Mouse (Mus musculus) gastrocnemius, postnatal 14 days (tissue): ENCODE measurements around the gene Sept9. TPM values are rescaled to one million over a fixed set of nuclear protein-coding genes. Genes with fewer than 3 reads are reported as not detected.

Source experiments
- DNase-seq: peaks from one replicate; pipeline ENCODE4 v3.0.0; 2021; ENCODE audit warnings: mixed read lengths
- intact Hi-C: fragments of 180-260 bp; cut with DNase I; formaldehyde crosslinking; loops from one replicate; pipeline ENCODE4 v1.15.1; 2025; ENCODE audit warnings: low total_unique reads
- total RNA-seq, 2 experiments: library from RNA; stranded (reverse); gene quantifications; 2 replicates each; pipeline ENCODE4 v1.2.3; 2021

Sept9 gene
- total RNA-seq, 2 experiments from 2014 or later = 27.2 to 34.0 TPM

GRCm38 (mm10) chr11:117174098-117174892, 25.2 kb upstream of the Sept9 start:
- intact Hi-C loops = loop anchor here (10.0 kb wide), 1 partner anchor 259 kb away; the partner anchor contains the start of gene Mgat5b
- no peak for DNase-seq

GRCm38 (mm10) chr11:117174924-117175323, 24.5 kb upstream of the Sept9 start:
- DNase-seq = peak; percentile 50
- intact Hi-C loops = loop anchor here (10.0 kb wide), 1 partner anchor 260 kb away; the partner anchor contains the start of gene Mgat5b

GRCm38 (mm10) chr11:117175472-117175871, 24.0 kb upstream of the Sept9 start:
- no peak for DNase-seq
- intact Hi-C loops = loop anchor here (10.0 kb wide), 1 partner anchor 261 kb away; the partner anchor contains the start of gene Mgat5b

- peak; percentile 62 for DNase-seq
- intact Hi-C loops = loop anchor here (2.0 to 10.0 kb wide), 2 partner anchors 104 to 262 kb away; partner anchors contain the start of gene Mgat5b
These were observed 23.2 kb upstream of the Sept9 start for GRCm38 (mm10) chr11:117176304-117176703.

DNA sequence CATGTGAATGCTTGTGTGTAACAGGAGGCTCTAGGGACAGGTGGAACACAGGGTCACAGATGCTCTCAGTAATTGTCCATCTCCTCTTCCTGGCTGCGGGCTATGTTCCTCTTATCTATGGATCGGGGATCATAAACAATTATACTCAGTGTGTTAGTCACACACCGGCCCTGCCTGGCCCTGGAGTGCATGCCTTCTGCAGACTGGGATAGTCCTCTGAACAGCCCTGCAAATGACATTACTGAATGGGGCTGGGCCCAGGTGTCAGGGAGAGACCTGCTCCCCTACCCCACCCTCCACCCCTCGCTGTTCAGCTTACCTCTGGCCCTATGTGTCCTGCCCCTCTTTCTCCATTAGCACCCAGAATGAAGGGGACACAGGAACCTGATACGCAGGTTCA, 22.6 kb upstream of the Sept9 start:
- intact Hi-C loops = loop anchor here (2.0 to 10.0 kb wide), 2 partner anchors 104 to 262 kb away; partner anchors contain the start of gene Mgat5b
- no peak for DNase-seq

DNA sequence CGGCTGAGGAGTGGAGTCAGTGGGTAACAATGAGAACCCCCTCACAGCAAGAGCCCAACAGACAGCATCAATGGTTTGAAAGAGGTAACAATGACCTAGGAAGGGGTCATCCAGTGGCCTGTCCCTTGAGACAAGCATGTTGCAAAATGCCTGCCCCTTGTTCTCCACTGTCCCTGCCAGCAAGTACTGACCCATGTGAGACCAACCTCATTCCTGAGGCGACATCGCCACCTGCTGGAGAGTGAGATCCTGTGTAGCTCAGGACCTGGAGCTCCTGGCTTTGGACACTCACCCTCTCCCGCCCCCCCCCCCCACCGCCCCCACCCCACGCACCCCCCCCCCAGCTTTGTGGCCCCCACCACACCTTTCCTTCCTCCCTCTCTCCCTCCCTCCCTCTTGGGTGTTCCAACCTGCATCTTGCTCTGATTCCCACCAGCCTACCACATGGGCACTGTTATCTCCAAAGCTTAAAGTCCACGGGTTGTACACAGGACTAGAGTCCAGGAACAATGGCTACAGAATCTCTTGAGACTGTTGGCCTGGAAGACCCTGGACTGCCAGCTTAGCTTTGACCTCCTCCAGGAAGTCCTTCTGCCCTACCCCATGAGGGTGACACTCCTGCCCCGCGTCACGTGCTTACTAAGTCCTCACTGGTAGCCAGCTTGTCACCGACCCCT, 22.0 kb upstream of the Sept9 start:
- peak; percentile 92 for DNase-seq
- intact Hi-C loops = loop anchor here (2.0 to 10.0 kb wide), 2 partner anchors 105 to 263 kb away; partner anchors contain the start of gene Mgat5b

GRCm38 (mm10) chr11:117179902-117180301, 19.6 kb upstream of the Sept9 start:
- intact Hi-C loops = loop anchor here (10.0 kb wide), 1 partner anchor 265 kb away; the partner anchor contains the start of gene Mgat5b
- no peak for DNase-seq

GRCm38 (mm10) chr11:117182808-117183207, 16.7 kb upstream of the Sept9 start:
- intact Hi-C loops = no loop called here
- DNase-seq = no peak

DNA sequence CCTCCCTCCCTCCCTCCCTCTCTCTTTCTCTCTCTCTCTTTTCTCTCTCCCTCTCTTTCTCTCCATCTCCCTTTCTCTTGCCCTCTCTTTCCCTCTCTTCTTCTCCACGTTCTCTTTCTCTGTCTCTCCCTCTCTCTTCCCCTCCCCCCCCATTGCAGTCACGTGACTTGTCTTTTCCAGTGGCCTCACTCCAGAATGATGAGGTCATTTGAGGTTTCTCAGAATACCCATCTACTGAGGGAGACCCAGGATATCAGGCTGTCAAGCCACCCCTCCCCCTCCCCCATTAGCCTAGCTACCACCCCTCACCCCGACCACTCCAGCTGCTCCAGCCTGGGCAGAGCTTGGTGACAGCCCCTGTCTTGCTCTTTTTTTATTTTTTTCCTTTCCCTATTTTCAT, 16.2 kb upstream of the Sept9 start:
- intact Hi-C loops = no loop called here
- no peak for DNase-seq

DNA sequence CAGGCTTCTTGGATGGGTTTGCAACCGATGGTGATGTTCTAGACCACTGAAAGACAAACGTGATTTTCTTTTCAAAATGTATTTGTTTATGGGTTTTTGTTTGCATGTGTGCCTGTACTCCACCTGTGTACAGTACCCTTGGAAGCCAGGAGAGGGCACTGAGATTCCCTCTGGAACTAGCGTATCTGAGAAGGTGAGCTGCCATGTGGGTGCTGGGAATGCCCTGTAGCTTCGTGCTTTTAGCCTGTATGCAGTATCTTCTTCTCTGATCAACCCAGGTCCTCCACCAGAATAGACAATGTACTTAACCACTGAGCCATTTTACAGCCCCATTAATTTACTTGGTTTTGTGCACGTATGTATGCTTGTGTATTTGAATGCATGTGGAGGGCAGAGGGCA, 15.6 kb upstream of the Sept9 start:
- intact Hi-C loops = no loop called here
- DNase-seq = no peak

DNA sequence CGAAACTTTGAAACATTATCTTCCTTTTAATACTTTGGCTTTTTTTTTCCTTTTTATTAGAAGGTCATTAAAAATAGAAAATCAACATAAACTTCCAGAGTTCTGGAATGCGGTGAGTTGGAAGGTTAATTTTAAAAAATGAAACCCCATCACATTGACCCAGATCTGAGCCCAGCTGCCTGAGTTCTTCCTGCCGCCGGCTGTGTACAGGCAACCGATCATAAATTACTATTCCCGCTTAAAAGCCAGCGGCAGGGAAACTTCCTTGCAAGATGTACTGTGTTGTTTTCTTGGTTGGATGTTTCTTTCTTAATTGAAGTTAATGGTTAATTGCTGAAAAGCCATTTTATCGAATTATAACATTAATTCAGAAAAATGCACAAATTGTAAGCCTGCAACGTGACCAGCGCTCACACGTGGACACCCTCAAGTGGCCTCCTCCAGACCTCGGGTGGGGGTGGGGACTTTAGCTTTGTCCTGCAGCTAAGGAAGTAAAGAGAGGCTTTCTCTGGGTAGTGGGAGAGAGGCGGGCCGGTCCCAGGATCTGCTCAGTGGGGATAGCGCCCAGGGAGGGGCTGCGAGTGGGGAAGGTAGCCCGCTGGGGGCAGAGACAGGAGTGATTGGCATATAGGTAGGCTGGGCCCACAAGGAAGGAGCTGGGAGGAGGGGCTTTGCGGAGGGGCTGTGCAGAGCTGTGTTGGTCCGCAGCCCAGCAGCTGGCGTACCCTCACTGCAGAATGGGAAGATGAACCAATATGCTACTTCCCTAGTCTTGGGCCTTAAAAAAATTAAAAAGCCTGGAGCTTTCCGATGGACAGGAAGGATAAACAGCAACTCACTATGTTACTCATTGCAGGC, 14.2 kb upstream of the Sept9 start:
- no peak for DNase-seq
- intact Hi-C loops = no loop called here

DNA sequence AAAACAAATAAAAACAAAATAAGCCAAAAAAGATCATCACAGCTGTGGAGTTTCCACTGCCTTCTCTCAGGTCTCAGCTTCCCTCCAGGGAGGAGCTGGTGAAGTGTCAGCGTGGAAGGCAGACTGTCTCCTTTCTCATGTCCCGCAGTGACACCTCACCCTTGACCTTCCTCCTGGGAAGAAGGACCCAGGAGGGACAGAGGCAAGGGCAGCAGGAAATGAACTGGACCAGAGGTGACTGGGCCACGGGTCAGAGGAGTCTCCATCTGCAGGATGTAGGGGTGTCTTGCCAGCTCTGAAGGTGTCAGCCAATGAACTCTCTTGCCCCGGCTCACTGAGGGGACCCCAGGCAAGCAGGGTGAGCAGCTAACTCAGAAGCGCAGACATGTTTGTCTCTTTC, 7.9 kb upstream of the Sept9 start:
- DNase-seq = no peak
- intact Hi-C loops = no loop called here

DNA sequence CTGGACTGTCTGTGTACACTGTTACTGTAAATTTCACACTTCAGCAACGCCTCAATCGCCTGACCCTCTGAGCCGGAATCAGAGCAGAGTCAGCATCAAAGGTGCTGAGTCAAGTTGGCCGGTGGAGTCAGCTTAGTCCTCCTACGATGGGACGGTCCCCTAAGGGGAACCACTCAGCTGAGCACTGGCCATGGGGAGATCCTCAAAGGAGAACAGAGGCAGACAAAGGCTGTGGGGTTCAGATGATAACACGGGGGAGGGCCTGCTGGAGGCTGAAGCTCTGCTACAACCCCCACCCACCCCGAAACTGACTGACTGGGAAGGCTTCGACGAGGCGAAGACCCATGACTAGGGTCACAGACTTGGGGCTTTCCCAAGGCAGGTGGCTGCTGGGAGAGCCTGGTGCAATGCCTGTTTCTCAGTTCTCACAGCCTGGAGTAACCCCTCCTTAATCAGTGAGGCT, 5.0 kb upstream of the Sept9 start:
- intact Hi-C loops = no loop called here
- no peak for DNase-seq

DNA sequence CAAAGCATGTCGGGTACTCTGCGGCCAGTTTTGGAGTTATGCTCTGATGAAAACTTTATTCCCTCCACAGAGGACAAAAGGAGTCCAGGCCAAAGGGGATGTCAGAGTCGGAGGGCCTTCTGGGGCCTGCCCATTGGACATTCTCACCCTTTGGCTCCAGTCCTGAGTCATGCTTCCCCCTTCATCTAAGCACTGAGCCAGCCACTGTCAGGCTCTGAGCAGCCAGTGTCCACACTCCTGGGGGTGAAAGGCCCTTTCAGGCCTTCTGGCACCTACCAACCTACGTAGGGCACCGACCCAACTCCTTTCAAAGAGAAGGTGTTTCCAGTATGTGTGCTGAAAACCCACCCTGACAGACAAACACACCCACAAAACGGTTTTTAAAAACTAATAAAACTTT, 3.8 kb upstream of the Sept9 start:
- intact Hi-C loops = no loop called here
- DNase-seq = no peak

DNA sequence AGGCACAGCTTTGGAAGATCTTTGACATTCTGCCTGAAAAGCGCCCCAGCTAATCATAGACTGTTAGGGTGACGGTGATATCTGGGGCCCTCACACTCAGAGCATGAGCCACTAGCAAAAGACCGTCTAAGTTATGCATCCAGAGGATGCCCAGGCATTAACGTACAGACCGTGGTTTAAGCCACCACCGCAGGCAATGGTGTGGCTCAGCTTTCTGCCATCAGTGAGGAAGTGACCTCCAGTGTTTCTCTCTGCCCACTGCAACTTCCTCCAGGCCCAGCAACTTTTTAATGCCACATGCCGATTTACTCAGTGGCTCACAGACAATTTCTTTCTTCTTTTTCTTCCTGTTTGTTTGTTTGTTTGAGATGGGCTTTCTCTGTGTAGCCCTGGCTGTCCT, 2.8 kb upstream of the Sept9 start:
- no peak for DNase-seq
- intact Hi-C loops = no loop called here

- DNase-seq = no peak
- intact Hi-C loops = no loop called here
These were observed 1.3 kb upstream of the Sept9 start for GRCm38 (mm10) chr11:117198122-117198521.

DNA sequence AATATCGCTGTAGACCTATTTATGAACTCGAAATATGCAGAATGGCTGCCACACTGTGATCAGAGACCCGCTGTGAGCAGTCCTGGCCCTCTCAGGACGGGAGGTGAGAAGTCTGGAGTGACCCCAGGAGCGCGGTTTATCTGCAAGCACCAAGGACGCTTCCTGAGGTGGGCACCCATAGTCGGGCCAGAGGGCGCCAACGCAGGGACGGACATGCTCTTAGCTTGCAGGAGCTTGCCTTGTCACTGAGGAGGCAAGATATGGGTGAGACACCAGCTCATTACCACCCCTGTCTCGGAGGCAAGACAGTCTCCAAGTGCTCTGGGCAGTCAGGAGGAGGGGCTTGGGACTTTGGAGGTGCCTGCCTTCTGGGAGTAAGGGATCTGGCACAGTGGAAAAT, 2.4 kb downstream of the Sept9 start:
- intact Hi-C loops = no loop called here

GRCm38 (mm10) chr11:117204606-117205005, 5.1 kb downstream of the Sept9 start:
- intact Hi-C loops = no loop called here

More for the DNA sequence above, 2.4 kb downstream of the Sept9 start:
- no peak for DNase-seq

DNA sequence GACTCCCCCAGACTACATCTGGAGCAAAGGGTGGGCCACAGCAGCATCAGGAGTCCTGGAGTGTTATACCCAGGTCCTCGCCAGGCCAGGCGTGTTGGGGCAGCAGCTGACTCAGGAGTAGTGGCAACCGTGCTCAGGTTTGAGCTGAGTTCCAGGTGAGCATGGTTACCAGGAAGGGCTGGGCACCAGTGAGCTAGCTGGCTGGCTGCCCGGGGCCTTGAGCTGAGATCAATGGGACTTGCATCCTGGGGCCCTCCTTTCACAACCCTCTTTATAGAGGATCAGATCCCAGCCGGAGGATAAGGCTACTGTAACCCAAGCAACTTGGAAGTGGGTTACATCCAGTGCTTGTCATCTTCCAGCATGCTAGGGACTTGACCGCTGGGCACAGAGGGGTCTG, 5.6 kb downstream of the Sept9 start:
- intact Hi-C loops = no loop called here
- DNase-seq = no peak

More at GRCm38 (mm10) chr11:117204606-117205005, 5.1 kb downstream of the Sept9 start:
- DNase-seq = no peak
